Mouse (Mus musculus) hindbrain, embryonic 12.5 days (tissue): ENCODE measurements around the gene Maml3. TPM values are rescaled to one million over a fixed set of nuclear protein-coding genes. Genes with fewer than 3 reads are reported as not detected.

ENCODE experiments used
- ATAC-seq: fragments of 200-750 bp; cut with Nextera tagmentation; 2 replicates; pipeline ENCODE4 v1.8.0; 2017; ENCODE audit warnings: moderate TSS enrichment; ENCODE audit not compliant: low FRiP score
- H3K27ac ChIP-seq: fragments of 300-500 bp; sonication (generic); 2 replicates; pipeline ENCODE4 v1.5.1; 2016; ENCODE audit warnings: mild to moderate bottlenecking
- H3K27me3 ChIP-seq: fragments of 300-500 bp; sonication (generic); 2 replicates; pipeline ENCODE4 v1.6.1; 2016; ENCODE audit warnings: mild to moderate bottlenecking
- H3K36me3 ChIP-seq: fragments of 300-500 bp; sonication (generic); 2 replicates; pipeline ENCODE4 v1.6.1; 2016; ENCODE audit warnings: mild to moderate bottlenecking
- H3K4me1 ChIP-seq: fragments of 300-500 bp; sonication (generic); 2 replicates; pipeline ENCODE4 v1.6.1; 2016
- H3K4me2 ChIP-seq: fragments of 300-500 bp; sonication (generic); replicated peaks from 2 replicates; pipeline ENCODE4 v1.6.1; 2016; ENCODE audit warnings: mild to moderate bottlenecking
- H3K4me3 ChIP-seq: fragments of 300-500 bp; sonication (generic); 2 replicates; pipeline ENCODE4 v1.5.1; 2016; ENCODE audit warnings: mild to moderate bottlenecking
- H3K9ac ChIP-seq: fragments of 300-500 bp; sonication (generic); 2 replicates; pipeline ENCODE4 v1.6.1; 2016; ENCODE audit warnings: mild to moderate bottlenecking, moderate library complexity
- H3K9me3 ChIP-seq: fragments of 300-500 bp; sonication (generic); replicated peaks from 2 replicates; pipeline ENCODE4 v1.6.1; 2016; ENCODE audit warnings: mild to moderate bottlenecking
- WGBS: fragments of 180-500 bp; shearing (Covaris S2); methylation state at CpG from one replicate; pipeline ENCODE4 v1.1.7; 2016; 5-methylcytosine and 5-hydroxymethylcytosine counted together
- polyA plus RNA-seq: library from polyadenylated mRNA; unstranded; fragments of >200 nt; fragmentation: Nextera tagmentation; extraction: Ambion mirVana; gene quantifications from 2 replicates; pipeline ENCODE4 v1.2.1, GENCODE M21; 2016

Gene Maml3
- polyA plus RNA-seq, 1 experiment from 2014 or later = 8.3 TPM

- Histone ChIP-seq H3K27ac (no peak overlapping the region), H3K27me3 (no peaks in the 10 kb centered on the region), H3K36me3 (no peaks in the 10 kb centered on the region), H3K4me2 (no peak overlapping the region), H3K4me1 (no peaks in the 10 kb centered on the region), H3K9me3 (no peaks in the 10 kb centered on the region), H3K4me3 (no peak overlapping the region), H3K9ac (no peak overlapping the region)
- ATAC-seq = no peak
- WGBS = 83% methylated on average over 13 of the region's 13 CpGs
Measured at GRCm38 (mm10) chr3:51934531-51935485, 170.1 kb downstream of the Maml3 start.

DNA sequence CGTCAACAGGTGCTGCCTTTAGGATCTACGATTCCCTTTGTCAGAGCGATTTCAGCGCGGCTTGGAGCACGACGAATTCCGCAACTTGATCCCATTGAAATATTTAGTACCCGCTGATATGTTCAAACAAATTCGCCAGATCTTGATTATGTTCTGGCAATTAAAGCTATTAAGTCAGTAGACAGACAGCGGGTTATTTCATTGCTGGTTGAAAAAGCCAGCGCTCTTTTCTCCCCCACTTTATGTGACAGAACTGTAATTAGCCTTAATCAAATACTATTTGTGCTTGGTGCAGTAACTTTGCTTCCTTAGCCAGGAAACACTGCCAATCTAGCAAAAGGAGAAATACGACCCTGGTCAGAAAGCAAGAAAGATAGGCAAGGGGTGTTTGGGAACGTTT, 176.7 kb downstream of the Maml3 start:
- Histone ChIP-seq H3K4me2 (no peak overlapping the region), H3K4me1 (peaks cover 41% of the 10 kb centered on the region), H3K9ac (no peak overlapping the region), H3K4me3 (no peak overlapping the region), H3K27ac (no peak overlapping the region), H3K36me3 (no peaks in the 10 kb centered on the region), H3K27me3 (no peaks in the 10 kb centered on the region), H3K9me3 (no peaks in the 10 kb centered on the region)
- WGBS = 70% methylated on average over 14 of the region's 14 CpGs
- no peak for ATAC-seq

DNA sequence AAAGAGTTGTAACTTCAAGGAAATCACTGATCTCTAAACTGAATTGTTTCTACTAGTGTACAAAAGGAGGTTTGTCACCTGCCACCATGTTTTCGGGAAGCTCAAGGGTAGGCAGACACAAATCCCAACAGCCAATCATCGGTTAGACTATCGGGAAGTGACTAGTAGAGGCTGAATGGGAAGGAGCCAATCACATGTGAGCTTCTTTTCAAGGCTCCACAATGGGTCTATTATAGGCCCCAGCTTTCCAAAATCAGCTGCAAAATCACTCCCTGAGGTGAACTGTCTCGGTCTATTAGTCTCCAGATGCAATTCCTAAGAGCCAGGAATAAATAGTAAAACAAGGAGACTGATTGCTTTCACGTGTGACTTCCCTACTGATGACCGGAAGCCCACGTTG, 177.3 kb downstream of the Maml3 start:
- H3K36me3 ChIP-seq = no peaks in the 10 kb centered on the region
- H3K9ac ChIP-seq = no peak overlapping the region
- H3K4me2 ChIP-seq = no peak overlapping the region
- 46% methylated on average over 7 of the region's 7 CpGs for WGBS
- no peaks in the 10 kb centered on the region for H3K27me3 ChIP-seq
- H3K4me3 ChIP-seq = no peak overlapping the region
- no peak for ATAC-seq
- H3K27ac ChIP-seq = no peak overlapping the region
- no peaks in the 10 kb centered on the region for H3K9me3 ChIP-seq
- peaks cover 41% of the 10 kb centered on the region for H3K4me1 ChIP-seq

- H3K4me1 ChIP-seq = peaks cover 41% of the 10 kb centered on the region
- no peak overlapping the region for H3K9ac ChIP-seq
- H3K27ac ChIP-seq = peak overlapping the region; percentile 7; the same call in 1 of the 2 replicates
- H3K9me3 ChIP-seq = no peaks in the 10 kb centered on the region
- H3K4me3 ChIP-seq = no peak overlapping the region
- H3K27me3 ChIP-seq = no peaks in the 10 kb centered on the region
- no peak for ATAC-seq
- 43% methylated on average over 6 of the region's 6 CpGs for WGBS
- no peak overlapping the region for H3K4me2 ChIP-seq
- no peaks in the 10 kb centered on the region for H3K36me3 ChIP-seq
Measured at GRCm38 (mm10) chr3:51927043-51927442, 177.8 kb downstream of the Maml3 start.

- 70% methylated on average over 2 of the region's 2 CpGs for WGBS
- H3K9me3 ChIP-seq = no peaks in the 10 kb centered on the region
- no peak for ATAC-seq
- no peaks in the 10 kb centered on the region for H3K27me3 ChIP-seq
- no peak overlapping the region for H3K4me2 ChIP-seq
- H3K4me1 ChIP-seq = peaks cover 41% of the 10 kb centered on the region
- no peak overlapping the region for H3K27ac ChIP-seq
- no peaks in the 10 kb centered on the region for H3K36me3 ChIP-seq
- H3K4me3 ChIP-seq = no peak overlapping the region
- no peak overlapping the region for H3K9ac ChIP-seq
Measured at GRCm38 (mm10) chr3:51925758-51926157, 179.1 kb downstream of the Maml3 start.

DNA sequence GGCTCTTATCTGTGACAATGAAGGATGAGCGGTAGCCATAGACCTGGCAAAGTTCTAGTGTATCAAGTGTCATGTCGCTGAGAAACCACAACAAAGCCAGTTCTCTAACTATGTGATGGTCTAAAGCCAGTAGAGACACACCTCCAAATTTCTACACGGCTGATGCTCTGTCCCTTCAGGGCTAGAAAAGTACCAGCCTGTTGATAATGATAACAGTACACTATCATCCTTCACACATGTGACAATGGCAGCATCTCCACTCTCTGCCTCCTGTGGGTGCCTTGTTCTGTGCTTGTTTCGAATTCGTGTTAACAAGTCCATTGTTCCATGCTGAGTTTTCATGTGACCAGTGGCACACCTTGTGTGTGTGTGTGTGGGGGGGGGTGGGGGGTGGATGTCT, 180.2 kb downstream of the Maml3 start:
- Histone ChIP-seq H3K9ac (no peak overlapping the region), H3K9me3 (0 out of 2 replicates have a peak, but pooled peaks cover 3% of the 10 kb centered on the region), H3K27me3 (no peaks in the 10 kb centered on the region), H3K36me3 (no peaks in the 10 kb centered on the region), H3K4me2 (no peak overlapping the region), H3K27ac (no peak overlapping the region), H3K4me1 (peaks cover 41% of the 10 kb centered on the region), H3K4me3 (no peak overlapping the region)
- no peak for ATAC-seq
- WGBS = 78% methylated on average over 5 of the region's 5 CpGs

- Histone ChIP-seq H3K4me2 (no peak overlapping the region), H3K9ac (no peak overlapping the region), H3K9me3 (0 out of 2 replicates have a peak, but pooled peaks cover 3% of the 10 kb centered on the region), H3K4me1 (peaks cover 41% of the 10 kb centered on the region), H3K27ac (no peak overlapping the region; the same call in 1 of the 2 replicates), H3K27me3 (no peaks in the 10 kb centered on the region), H3K36me3 (no peaks in the 10 kb centered on the region), H3K4me3 (no peak overlapping the region)
- 0 out of 2 replicates have a peak, but pooled peaks have one; percentile 23 for ATAC-seq
- WGBS = 75% methylated on average over 6 of the region's 6 CpGs
Measured at GRCm38 (mm10) chr3:51923800-51924199, 181.1 kb downstream of the Maml3 start.

DNA sequence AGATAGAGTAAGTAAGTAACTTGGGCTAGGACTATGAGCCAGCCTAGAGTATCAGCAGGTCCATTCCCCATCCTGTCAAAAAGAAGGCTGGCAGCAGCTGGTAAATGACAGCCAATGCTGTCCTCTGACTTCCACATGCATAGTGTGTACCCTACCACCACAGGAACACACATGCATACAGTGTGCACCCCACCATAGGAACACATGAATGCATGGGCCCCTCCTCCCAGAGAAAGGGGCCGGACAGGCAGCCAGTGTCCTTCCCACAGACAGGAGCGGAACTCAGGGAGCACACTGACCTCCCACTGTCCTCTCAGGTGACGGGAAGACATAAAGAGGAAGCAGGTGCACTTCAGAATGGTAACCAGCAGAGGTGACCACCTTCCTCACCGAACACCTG, 188.0 kb downstream of the Maml3 start:
- WGBS = 81% methylated on average over 4 of the region's 4 CpGs
- H3K9me3 ChIP-seq = 0 out of 2 replicates have a peak, but pooled peaks cover 3% of the 10 kb centered on the region

GRCm38 (mm10) chr3:51916060-51916870, 188.6 kb downstream of the Maml3 start:
- Histone ChIP-seq H3K27ac (peak overlapping the region; percentile 49; the same call in 1 of the 2 replicates), H3K4me1 (peaks cover 17% of the 10 kb centered on the region), H3K9me3 (0 out of 2 replicates have a peak, but pooled peaks cover 3% of the 10 kb centered on the region), H3K9ac (no peak overlapping the region), H3K27me3 (no peaks in the 10 kb centered on the region), H3K4me3 (no peak overlapping the region), H3K36me3 (no peaks in the 10 kb centered on the region), H3K4me2 (no peak overlapping the region)
- 30% methylated on average over 10 of the region's 10 CpGs for WGBS
- 0 out of 2 replicates have a peak, but pooled peaks have one; percentile 23 for ATAC-seq

More for the DNA sequence above, 188.0 kb downstream of the Maml3 start:
- Histone ChIP-seq H3K27ac (no peak overlapping the region), H3K9ac (no peak overlapping the region), H3K27me3 (no peaks in the 10 kb centered on the region), H3K4me2 (no peak overlapping the region), H3K4me1 (peaks cover 17% of the 10 kb centered on the region), H3K4me3 (no peak overlapping the region), H3K36me3 (no peaks in the 10 kb centered on the region)
- no peak; the same call in 1 of the 2 replicates for ATAC-seq

GRCm38 (mm10) chr3:51915415-51915814, 189.5 kb downstream of the Maml3 start:
- no peaks in the 10 kb centered on the region for H3K27me3 ChIP-seq
- H3K4me2 ChIP-seq = no peak overlapping the region
- no peak overlapping the region for H3K9ac ChIP-seq
- no peaks in the 10 kb centered on the region for H3K36me3 ChIP-seq
- H3K4me3 ChIP-seq = no peak overlapping the region
- peaks cover 21% of the 10 kb centered on the region for H3K4me1 ChIP-seq
- ATAC-seq = no peak
- 86% methylated on average over 1 of the region's 1 CpGs for WGBS
- H3K9me3 ChIP-seq = 0 out of 2 replicates have a peak, but pooled peaks cover 3% of the 10 kb centered on the region
- H3K27ac ChIP-seq = no peak overlapping the region

GRCm38 (mm10) chr3:51914900-51915299, 190.0 kb downstream of the Maml3 start:
- ATAC-seq = no peak
- no peak overlapping the region for H3K9ac ChIP-seq

DNA sequence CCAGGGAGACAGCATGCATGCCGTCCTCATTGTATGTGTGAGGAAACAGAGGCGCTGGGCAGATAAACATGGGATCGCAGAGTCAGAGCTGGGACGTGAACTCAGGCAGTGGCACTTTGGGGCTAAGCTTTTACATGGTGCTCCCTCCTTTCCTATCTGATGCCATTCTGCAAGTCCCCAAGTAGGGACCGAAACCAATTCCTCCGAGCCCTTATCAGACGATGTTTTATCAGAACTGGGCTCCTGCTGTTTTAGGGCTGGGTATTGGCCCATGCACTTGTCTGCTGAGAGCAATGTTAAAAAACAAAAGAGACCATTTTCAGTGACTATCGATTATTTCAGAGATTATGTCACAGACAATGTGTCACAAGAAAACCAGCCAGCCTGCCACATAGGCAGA, 191.4 kb downstream of the Maml3 start:
- WGBS = 90% methylated on average over 8 of the region's 8 CpGs
- H3K9ac ChIP-seq = no peak overlapping the region
- no peaks in the 10 kb centered on the region for H3K36me3 ChIP-seq
- no peak overlapping the region for H3K4me3 ChIP-seq
- no peak overlapping the region for H3K4me2 ChIP-seq
- ATAC-seq = no peak
- H3K27ac ChIP-seq = no peak overlapping the region
- no peaks in the 10 kb centered on the region for H3K27me3 ChIP-seq
- H3K9me3 ChIP-seq = no peaks in the 10 kb centered on the region
- H3K4me1 ChIP-seq = peaks cover 21% of the 10 kb centered on the region

More at GRCm38 (mm10) chr3:51914900-51915299, 190.0 kb downstream of the Maml3 start:
- no peak overlapping the region for H3K4me3 ChIP-seq
- no peaks in the 10 kb centered on the region for H3K36me3 ChIP-seq
- WGBS = 78% methylated on average over 4 of the region's 4 CpGs
- no peaks in the 10 kb centered on the region for H3K27me3 ChIP-seq
- H3K9me3 ChIP-seq = no peaks in the 10 kb centered on the region
- no peak overlapping the region for H3K27ac ChIP-seq
- H3K4me2 ChIP-seq = no peak overlapping the region
- peaks cover 21% of the 10 kb centered on the region for H3K4me1 ChIP-seq
